In the genomic region with DNA sequence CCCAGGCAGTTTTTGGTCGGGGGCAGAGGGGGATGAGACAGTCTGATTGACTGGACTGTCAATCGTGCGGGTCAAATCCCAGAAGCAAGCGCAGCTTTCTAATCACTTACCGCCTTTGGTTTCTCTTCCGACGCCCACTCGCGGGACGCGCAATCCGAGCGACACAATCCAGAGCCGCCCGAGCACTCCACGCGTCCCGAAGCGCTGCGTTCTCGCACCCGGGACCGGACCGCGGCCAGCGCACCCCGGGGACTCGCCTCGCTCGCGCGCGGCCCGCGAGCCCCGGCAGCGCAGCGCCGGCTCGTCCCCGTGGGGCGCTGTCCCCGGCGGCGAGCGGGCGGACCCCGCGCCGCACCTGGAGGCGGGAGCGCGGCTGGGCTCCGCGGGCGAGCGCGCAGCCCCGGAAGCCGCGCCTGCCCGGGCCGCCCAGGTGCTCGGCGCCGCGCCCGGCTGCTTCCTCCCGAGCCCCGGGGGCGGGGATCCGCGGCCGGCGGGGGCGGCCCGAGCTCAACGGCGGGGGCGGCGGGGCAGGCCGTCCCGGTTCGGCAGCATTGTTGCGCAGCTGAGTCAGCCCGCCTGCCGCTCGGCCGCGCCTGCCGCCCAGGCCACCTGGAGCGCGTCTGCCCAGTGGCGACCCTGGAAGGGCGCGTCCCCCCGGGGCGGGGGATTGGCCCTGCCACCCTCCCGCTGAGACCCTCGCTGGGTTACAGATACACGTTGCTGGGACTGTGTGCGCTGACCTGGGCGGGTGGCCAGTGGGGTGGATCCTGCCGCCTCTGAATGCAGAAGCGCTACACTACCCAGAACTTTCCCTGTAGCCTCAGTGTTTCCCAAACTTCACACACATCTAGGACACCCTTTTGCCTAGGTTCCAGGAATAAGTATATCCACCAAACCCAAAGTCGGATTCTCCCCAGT, we compare ENCODE assay signal across 8 mouse cellular contexts. TPM values are rescaled to one million over a fixed set of nuclear protein-coding genes. Genes with fewer than 3 reads are reported as not detected.
DNase-seq lines count a peak whose midpoint lies in the region; ATAC-seq and TF ChIP-seq lines count a peak whose summit lies in the region.

A gene (minus strand): TSS at position 376 of the 918 bp plus-strand sequence.

- intact Hi-C loops in left cerebral cortex, postnatal 14 days (cut with DNase I), result no loop called here

- no peaks in the 10 kb centered on the region for H3K27me3 ChIP-seq in hindbrain, postnatal 0 days (ENCODE audit: insufficient read depth, low read length)
- peaks cover 2% of the 10 kb centered on the region for H3K27me3 ChIP-seq in megakaryocyte, embryonic 14.5 days (replicated peaks)

- TF ChIP-seq CTCF in hindbrain, postnatal 0 days (IDR thresholded peaks at IDR 0.05; ENCODE audit: low read depth), result no peak

- H3K4me2 ChIP-seq in hindbrain, postnatal 0 days (ENCODE audit: low read depth, low read length), result peak within 1 kb of the TSS; percentile 80

- H3K27ac ChIP-seq in hindbrain, postnatal 0 days, result peak within 1 kb of the TSS; percentile 70; the same call in 1 of the 2 replicates

- H3K9ac ChIP-seq in hindbrain, postnatal 0 days (replicated peaks; ENCODE audit: low read length), result peak within 1 kb of the TSS; percentile 65

- H3K9me3 ChIP-seq in hindbrain, postnatal 0 days (ENCODE audit: low read length), result no peaks in the 10 kb centered on the region
- no peaks in the 10 kb centered on the region for H3K9me3 ChIP-seq in megakaryocyte, embryonic 14.5 days

- peak; percentile 66 for DNase-seq in R1 (ENCODE audit: low read depth, low spot score)
- peak; percentile 50 to 74 for DNase-seq in cerebellum, postnatal 25 days
- DNase-seq in gastrocnemius, postnatal 10 days, result peak; percentile 44
- peak; percentile 62 for DNase-seq in hindbrain, postnatal 0 days (ENCODE audit: low spot score)
- DNase-seq in left cerebral cortex, postnatal 14 days (ENCODE audit: low spot score in 2 of 2), result peak in 1 of 2 experiments; percentile 45
- peak; percentile 55 to 60 for DNase-seq in right cerebral cortex, adult 2 months (ENCODE audit: low spot score in 2 of 2)
- peak; percentile 11 for DNase-seq in urinary bladder, postnatal 10 days (ENCODE audit: low spot score)

- no peaks in the 10 kb centered on the region for H3K4me1 ChIP-seq in hindbrain, postnatal 0 days (ENCODE audit: insufficient read depth, low read length)
- peaks cover 53% of the 10 kb centered on the region for H3K4me1 ChIP-seq in megakaryocyte, embryonic 14.5 days

- under 1% methylated on average over 70 of the region's 106 CpGs for WGBS in hindbrain, postnatal 0 days

- H3K36me3 ChIP-seq in hindbrain, postnatal 0 days (ENCODE audit: insufficient read depth, low read length), result no peaks in the 10 kb centered on the region
- peaks cover 2% of the 10 kb centered on the region for H3K36me3 ChIP-seq in megakaryocyte, embryonic 14.5 days (replicated peaks; ENCODE audit: low read length)

- ATAC-seq in hindbrain, postnatal 0 days, result peak; percentile 84

- peak within 1 kb of the TSS; percentile 70 for H3K4me3 ChIP-seq in hindbrain, postnatal 0 days (ENCODE audit: low read length)
- peak within 1 kb of the TSS; percentile 94 for H3K4me3 ChIP-seq in megakaryocyte, embryonic 14.5 days (replicated peaks)

RNA-seq across cellular contexts. Expression of the gene that starts here (rescaled TPM):
- 1 to 10 TPM; 2.1 to 3.6 TPM for total RNA-seq in gastrocnemius, postnatal 10 days (2021)
- total RNA-seq in hindbrain, postnatal 0 days (2014; rRNA removed), result 14.3 and 17.2 TPM in 2 replicates
- 14.2 and 14.5 TPM in 2 replicates for polyA plus RNA-seq in hindbrain, postnatal 0 days (2015; fragmentation: Nextera tagmentation; extraction: Ambion mirVana)
- total RNA-seq in left cerebral cortex, postnatal 14 days (2021), result 10 to 100 TPM; 50.6 to 51.8 TPM
- polyA plus RNA-seq in megakaryocyte, embryonic 14.5 days (2012; ENCODE audit: insufficient read depth, low replicate concordance), result 0.04 TPM in 1 of 2 replicates, not detected in the other

Comparison
In these comparisons a context has a peak if more than half of its experiments do, and no peak if none do; other contexts are left out.
1. RNA of the gene that starts here (polyA plus RNA-seq): 14.2 to 14.5 TPM in hindbrain, postnatal 0 days; 0.04 TPM in megakaryocyte, embryonic 14.5 days; every median in the first group is over 10 times any median in the second.